Mouse (Mus musculus): ENCODE data around the gene G6pdx.

The G6pdx gene

DNA sequence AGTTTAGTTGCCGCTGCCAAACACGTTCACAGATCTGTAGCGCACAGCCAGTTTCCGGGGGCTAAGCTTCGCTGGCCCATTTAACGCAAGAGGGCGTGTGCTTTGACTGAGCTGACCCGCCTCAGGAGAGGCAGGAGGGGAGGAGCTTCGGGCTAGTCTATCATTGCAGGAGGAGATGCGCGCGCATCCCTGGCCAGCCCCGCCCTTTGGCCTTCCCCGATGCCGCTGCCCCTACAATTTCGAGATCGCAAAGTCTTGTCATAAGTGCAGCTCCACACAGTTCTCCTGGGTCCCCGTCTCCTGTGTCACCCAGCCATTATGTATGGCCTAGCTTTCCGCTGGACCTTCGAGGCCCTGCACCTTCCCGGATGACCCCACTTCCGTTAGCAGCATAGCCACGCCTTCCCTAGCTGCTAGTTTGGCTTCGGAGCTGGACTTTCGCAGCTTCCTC lies at the start of gene G6pdx:
Gene G6pdx, minus strand, starts transcription at position 369 of the 451 bp plus-strand sequence.
- peak; percentile 91 for DNase-seq

DNA sequence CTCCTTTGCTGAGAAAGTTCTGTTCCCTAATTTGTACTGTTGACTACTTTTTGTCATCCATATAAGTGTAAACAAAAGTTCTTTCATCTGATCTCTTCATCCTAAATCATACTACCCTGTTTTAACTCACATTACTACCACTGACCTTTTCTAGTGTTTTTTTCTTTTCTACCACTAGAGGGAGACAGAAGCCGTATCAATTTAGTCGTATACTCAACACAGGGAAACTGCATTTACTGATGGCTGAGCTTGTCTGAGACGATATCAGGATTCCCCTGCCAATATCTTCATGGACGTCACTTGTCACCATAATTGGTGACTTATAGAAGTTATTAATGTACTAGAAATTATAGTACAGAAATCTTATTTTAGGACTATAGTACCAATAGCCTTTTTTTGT lies 23.8 kb upstream of the G6pdx start:
- no peak for DNase-seq

DNA sequence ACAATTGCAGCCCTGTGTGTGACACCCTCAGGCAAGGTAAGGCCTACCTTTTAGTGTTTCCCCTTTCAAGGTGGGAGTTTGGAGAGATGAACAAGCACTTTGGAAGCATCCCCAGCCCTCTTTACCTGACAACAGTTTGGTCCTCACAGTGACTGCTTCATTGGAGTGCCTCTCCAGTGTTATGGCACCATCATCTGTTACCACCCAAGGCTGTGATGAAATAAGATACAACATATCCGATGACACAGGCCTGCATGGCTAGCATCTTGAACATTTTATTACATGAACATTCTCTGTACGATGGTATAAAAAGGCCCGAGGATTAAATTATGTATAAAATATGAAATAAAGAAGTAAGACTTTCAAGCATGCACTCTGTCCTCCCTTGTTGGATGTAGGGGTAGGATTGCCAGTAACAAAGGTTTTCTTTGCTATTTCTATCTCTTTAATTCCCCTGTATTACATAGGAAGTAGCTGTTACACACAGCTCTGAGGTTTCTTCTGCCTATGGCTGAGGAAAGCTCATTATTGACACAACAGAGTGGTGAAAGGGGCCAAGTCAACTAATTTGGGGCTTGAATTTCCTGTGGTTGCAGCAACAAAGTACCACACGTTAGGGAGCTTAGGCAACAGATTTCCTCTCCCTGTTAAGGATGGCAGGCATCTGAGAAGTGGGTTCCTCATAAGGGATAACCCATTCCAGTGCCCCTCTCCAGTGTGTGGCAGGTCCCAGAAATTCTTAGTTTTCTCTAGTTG lies 22.3 kb upstream of the G6pdx start:
- DNase-seq: no peak

DNA sequence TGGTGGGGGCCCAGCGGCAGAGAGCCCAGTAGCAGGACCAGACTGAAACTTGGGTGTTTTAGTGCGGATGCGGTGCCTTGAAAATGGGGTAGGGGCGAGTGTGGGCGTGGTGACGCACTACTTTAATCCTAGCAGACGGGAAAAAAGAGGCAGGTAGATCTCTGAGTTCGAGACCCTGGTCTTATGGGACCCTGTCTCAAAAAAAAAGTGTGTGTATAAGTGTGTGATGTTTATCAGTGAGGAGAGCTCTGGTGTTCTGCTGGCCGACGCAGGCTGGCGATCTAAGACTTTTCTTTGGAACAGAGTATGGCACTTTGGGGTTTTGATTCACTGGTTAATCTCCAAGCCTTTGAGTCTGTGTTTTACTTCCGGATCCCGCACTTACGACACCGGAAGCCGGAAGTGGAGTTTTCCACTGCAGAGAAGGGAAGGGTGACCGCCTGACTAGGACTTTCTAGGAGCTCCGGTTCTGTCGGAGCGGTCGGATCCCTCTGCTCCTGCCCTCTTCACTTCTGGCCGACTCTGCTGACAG lies 362 bp upstream of the G6pdx start:
- peak; percentile 67 for DNase-seq

DNA sequence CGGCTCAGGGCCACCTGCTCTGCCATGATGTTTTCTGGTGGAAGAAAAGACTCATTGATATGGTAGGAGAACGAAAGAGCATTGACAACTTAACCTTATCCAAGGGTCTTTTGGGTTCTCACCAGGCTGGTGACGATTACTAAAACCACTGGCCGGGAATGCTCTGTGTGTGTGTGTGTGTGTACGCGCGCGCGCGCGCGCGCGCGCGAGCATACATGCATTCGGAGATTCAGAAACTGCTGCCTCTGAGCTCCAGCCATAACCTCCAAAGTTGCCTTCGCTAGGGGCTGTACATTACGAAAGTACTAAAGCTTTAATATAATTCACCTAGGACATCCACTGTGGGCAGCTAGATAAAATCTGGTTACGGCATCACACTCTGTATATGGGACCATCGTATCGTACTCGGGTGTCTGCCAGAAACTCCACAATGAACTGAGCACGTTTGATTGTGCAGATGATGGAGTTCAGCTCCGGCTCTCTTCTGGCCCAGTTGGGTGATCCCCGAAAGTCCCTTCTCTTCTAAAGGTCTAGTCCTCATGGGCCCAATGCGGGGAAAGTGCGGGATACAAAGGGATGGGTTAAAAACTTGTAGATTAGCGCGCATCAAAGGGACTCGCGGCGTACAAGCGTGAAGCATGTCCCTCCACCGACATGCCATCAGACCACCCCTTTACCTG lies 708 bp downstream of the G6pdx start:
- no peak for DNase-seq

DNA sequence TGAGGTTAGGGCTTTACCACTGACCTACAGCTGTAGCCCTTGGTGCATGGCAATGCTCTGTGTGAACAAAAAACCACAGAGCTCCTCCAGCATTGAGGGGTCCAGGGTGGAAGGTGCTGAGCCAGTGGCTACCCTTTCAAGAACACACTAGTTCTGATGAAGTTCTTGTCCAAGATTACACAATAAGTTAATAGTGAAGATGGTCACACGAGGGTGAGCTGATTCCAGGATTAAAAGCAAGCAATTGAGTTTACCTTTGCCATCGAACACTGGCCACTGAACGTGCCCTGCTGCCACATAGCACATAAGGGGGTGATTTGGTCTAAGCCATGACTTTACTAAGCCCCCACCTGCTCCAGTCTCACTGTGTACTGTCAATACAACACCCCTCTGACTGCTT lies 1.9 kb downstream of the G6pdx start:
- DNase-seq: no peak

DNA sequence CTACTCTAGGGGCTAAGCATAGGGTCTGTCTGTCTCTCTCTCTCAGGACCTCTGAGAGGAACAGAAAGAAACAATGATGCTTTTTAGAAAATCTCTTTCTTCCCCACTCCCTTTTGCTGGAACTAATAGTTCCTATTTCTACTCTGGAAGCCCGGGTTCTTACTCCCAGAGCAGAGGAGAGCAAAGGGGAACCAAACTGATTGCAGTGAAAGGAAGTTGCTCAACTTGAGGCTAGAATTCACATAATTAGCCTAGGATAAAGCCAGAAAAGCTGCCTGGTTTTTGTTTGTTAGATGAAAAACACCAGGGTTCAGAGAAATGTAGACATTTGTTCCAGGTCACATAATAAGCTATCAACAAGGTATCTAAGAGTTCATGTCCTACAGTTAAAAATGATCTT lies 2.7 kb downstream of the G6pdx start:
- no peak for DNase-seq

DNA sequence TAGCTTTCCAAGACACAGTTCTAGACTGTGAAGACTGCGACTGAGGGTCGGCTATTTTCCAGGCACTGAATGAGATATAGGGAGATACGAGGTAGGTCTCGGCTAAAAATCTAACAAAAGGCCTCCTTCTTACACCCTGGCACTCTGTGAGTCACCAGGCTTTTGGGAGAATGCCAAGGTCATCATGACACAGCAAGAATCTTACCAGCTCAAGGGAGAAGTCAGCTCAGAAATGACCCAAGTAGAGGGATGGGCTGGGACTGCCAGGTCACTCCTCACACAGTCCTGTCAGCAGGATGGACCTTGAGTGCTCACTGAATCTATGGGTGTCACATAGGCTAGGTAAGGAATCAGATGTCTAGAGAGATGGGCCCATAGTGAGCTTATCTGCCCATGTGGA lies 3.8 kb downstream of the G6pdx start:
- DNase-seq: peak; percentile 37

DNA sequence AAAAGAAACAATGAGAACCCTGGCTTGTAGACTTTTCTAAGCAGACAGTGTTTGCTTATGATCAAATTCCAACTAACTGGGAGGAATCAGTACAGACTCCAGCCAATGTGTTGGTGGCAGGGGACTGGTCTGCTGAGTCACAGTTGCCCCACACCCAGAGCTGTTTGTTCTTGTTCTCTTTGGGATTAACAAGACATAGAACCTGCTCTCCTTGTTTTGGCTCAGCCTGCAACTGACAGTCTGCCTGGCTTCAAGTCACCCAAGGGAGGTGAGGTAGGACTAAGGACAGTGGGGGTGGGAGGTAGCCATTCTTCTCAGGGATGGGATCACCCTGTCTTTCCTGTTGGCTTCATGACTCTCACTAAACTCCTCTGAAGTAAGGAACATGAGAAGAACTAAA lies 4.6 kb downstream of the G6pdx start:
- DNase-seq: no peak

DNA sequence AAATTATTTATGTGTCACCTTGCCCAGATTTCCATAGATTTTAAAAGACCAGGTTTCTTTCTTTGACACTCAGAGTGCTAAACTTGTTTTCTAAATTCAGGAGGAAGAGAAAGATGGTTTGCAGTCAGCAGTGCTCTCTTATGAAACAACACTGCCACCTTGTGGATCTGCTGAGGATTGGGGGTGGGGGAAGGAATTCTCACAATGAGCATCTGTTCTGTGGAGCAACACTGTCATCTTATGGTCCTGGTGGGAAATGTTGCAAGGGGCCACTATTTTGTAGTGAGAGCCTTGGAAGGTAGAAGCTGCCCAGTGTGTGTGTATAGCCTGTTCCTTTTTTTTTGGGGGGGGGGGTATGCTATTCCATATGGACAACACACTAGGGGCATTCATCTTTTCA lies 15.6 kb downstream of the G6pdx start:
- DNase-seq: peak; percentile 49

DNA sequence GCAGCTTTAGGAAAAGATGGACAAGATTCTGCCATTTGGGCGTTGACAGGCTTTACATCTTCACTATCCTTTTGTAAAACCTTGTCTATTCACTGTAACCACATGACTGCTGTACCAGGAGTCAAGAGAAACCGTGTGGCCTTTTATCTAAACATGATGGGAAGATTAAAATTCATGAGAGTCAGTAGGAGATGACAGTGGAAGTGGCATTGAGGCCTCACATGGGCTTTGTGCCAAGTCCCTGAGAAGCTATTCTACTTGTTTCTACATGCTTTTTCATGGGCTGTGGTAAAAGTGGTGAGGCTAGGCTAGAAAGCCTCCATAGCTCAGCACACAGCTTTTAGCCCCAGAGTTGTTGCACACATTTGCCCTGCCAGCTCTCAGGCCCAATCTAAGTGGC lies 20.7 kb downstream of the G6pdx start:
- no peak for DNase-seq

DNA sequence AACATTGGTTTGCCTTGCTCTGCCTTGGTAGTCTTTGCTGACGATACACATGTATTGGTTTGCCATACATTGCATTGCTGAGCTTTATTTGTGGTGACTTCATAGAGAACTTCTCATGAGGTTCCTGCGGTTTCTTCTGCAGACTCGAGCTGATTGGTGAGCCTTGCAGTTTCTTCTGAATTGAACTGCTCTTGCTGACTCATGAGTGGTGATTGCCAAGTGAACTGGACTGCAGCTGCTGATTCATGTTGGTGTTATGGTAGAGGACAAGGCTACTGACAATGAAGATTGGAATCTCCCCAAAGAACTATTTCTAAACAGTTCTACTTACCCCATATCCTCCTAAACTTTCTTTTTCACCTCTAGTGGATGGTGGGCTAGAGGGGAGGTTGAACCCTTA lies 28.9 kb downstream of the G6pdx start:
- DNase-seq: no peak

DNA sequence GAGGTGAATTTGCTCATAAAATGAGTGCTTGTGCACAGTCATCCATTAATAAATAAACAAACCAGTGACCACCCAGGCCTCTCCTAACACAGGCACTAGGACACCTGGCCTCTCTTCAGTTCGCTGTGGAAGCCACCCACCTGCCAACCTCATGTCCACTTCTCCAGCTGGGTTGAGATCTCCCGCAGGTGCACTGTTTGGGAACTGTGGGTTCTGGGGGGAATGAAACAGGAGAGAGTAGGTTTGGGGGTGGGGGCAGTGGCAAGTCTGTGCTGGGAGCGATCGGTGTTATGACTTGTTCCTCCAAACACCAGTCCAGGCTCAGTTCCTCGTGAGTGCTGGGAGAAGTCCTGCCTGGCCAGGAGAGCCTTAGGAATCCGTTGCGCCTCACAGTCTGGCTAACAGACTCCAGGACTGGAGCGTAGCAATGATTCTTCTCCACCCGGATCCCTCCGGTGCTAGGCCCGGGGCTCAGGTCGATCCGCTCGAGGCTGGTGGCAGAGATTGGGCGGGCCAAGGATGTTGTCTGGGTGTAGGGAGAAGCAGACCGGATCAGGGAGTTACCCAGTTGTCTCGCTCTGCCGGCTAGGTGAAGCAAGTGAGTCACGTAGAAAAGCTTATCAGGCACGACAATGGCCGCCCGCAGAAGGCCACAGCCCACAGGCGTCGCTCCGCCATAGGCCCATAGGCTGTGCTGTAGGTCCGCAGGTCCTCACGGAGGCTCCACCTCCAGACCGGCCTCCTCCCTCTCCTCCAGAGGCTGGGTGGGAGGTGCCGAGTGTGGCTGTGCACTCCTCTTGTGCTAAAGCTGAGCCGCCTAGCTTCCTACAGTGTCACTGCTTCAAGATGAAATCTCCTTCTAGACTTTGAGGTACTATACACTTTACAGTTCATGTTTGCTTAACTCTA lies 36.2 kb downstream of the G6pdx start, which contains the start of the genes Fam3a and Ikbkg:
Gene Fam3a, minus strand, starts transcription at position 738 of the 909 bp plus-strand sequence.
Gene Ikbkg, plus strand, starts transcription at position 756 of the 909 bp plus-strand sequence.
- DNase-seq: peak; percentile 88

DNA sequence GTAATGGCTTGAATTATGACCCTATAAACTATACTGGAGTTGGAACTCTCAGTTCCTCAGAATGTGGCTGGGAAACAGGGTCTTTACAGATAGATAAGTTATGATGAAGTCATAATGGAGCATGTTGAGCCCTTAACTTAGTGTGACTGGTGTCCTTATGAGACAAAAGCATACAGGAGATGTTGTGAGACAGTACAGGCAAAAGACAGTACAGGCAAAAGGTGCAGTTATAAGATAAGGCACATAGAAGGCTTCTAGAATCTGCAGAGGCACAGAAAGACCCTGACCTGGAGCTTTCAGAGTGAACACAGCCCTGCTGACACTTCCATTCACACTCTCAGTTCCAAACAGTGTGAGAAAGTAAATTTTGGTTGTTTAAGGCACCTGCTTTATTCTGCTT lies 40.8 kb downstream of the G6pdx start:
- DNase-seq: no peak

DNA sequence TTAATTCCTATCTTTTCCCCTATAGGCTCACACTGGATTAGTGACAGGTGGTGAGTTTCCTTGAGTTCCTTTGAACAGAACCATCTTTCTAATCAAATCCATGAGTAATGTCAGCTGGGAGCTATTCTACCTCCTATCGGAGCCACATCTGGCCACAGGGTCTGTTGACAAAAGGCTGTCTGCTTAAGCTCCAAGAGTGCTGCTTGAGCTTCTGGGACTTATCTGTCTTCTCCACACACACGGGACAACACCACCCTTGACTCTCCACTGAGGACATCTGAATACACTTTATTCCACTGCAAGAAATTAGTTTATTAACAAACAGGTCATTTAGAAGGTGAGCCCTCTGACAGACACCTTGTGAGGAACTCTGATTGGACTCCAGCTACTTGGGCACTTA lies 44.5 kb downstream of the G6pdx start:
- DNase-seq: no peak

DNA sequence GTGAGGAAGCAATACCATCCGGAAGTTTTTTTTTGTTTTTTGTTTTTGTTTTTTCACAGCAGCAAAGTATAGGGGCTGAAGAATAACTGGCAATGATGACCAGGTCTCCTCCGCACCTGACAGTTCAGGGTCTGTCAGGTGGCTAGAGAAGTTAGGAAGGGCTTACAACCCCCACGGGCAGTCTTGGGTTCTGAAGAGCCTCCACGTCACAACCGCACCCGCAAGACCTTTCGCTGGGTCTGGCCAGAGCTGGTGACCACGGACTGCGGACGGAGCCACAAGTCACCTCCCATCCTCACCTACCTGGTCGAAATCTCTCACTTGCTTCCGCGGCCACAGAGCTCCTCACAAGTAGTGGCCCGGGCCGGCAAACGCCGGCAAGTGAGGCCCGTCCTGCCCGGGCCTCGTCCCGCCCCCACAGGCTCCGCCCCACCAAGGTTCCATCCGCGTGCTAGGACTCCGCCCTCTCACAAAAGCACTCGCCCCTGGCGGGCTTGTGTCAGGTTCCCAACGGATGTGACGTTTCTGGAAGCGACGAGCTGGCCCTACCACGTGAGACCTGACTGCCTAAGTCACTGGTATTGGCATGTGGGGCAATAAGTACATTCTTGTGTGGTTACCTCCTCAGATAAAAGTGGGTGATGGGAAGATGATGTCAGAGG lies 56.0 kb downstream of the G6pdx start, which contains the start of the genes Ubl4a and Slc10a3:
Gene Ubl4a, minus strand, starts transcription at position 331 of the 662 bp plus-strand sequence.
Gene Slc10a3, minus strand, starts transcription at position 462 of the 662 bp plus-strand sequence.
- DNase-seq: peak; percentile 90

DNA sequence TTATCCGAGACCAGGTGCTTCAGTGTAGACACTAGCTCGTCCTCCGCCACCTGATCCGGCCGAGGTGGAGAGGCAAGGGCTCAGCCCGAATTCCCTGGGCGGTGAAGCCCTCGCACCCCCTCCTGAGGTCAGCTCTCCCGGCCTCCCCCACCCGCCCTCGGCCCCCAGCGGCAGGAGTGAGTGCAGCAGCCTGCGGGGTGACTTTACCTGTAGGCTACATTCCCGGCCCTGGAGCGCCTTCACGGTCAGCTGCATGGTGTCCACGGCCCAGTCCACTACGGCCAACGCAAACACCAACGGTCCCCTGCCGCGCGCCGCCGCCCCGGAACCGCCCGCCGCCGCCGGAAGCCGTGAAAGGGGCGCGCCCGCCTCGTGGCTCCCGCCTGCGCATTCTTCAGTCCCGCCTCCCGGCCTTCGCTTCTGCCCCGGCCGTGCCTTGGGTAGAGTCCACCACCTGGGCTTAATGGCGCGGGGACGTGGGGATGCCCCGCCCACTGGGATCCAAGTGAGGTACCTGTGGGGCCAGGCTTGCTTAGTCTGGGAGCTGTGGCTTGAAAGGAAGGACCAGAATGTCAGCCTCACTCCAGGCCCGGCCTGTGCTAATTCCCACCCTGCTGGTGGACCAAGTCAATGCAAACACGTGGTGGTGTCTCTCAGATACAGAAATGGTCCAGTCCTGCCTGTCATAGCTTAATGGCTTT lies 60.6 kb downstream of the G6pdx start:
- DNase-seq: peak; percentile 82

DNA sequence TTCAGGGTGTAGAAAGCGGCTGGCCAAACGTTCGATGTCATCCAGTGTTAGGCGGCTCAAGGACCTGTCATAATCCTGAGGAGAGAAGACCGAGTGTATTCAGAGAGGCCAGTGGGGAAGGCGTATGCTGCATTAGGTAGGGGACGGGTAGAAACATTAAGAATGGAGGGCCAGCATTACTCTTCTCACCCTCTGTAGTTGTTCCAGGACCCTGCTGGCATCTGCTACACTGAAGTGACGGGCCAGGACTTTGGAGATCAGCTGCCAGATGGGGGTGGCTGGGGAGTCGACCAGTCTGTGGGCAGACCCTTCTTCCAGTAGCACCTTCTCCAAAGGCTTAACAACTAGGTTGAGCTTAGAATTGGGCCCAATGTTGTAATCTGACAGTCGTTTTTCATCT lies 61.5 kb downstream of the G6pdx start:
- DNase-seq: no peak
